In genomic region chr14:26308813-26309212, GRCm38 (mm10) we compare ENCODE assay signal across 14 mouse cellular contexts.
A peak's percentile ranks its signal among the peaks of the same experiment; 100 is the strongest.
DNase-seq lines count a peak whose midpoint lies in the region.
"Had no signal": no experiment of that assay in that cellular context is flagged by ENCODE, and none has a peak within 500 bp of the region (broad histone marks: within the 10 kb centered on the region; RNA-seq: fewer than 3 reads in every experiment).

No protein-coding gene starts in this region.

- peak; percentile 8 for DNase-seq in frontal cortex, postnatal 36 days (ENCODE audit: low spot score in 2 of 2)
- DNase-seq in frontal cortex, postnatal 14 days (ENCODE audit: low spot score in 2 of 2) = no peak
- peak; percentile 61 for DNase-seq in brain, adult 2 months (ENCODE audit: low read depth, low spot score)
- peak; percentile 62 for DNase-seq in telencephalon, adult 2 months (ENCODE audit: low read depth, low spot score)
- no peak for DNase-seq in ovary, postnatal 36 days (ENCODE audit: low spot score)
- DNase-seq: adrenal gland, adult 2 months; adrenal gland, postnatal 10 days; adrenal gland, postnatal 25 days; cerebellum, adult 11-12 months; cerebellum, adult 2 months; cerebellum, adult 9-10 months; cerebellum, postnatal 10 days; cerebellum, postnatal 25 days; forebrain, postnatal 0 days had no signal

Comparison
In these comparisons a context has a peak if more than half of its experiments do, and no peak if none do; other contexts are left out.
1. DNase-seq: peak in frontal cortex, postnatal 36 days (2 of 2), brain, adult 2 months (single experiment) and telencephalon, adult 2 months (single experiment); none in frontal cortex, postnatal 14 days (0 of 2) and ovary, postnatal 36 days (single experiment).